Mouse (Mus musculus): ENCODE measurements around the gene Rbm47. TPM values are rescaled to one million over a fixed set of nuclear protein-coding genes. Genes with fewer than 3 reads are reported as not detected.
"Not testable (repeated sequence)": the region's sequence is repeated elsewhere in the genome, so short reads cannot be mapped to it uniquely, and the experiment has no call there.

The Rbm47 gene
- polyA plus RNA-seq, 1 experiment from 2014 or later: 8.9 TPM

- peaks cover 12% of the 10 kb centered on the region for H3K4me1 ChIP-seq
- 88% methylated on average over 7 of the region's 7 CpGs for WGBS
- H3K4me3 ChIP-seq: no peak overlapping the region
- H3K9me3 ChIP-seq: no peaks in the 10 kb centered on the region
- no peak overlapping the region for H3K27ac ChIP-seq
- H3K27me3 ChIP-seq: no peaks in the 10 kb centered on the region
- H3K4me2 ChIP-seq: no peak overlapping the region
- H3K9ac ChIP-seq: no peak overlapping the region
- ATAC-seq (ENCODE audit: insufficient number of reproducible peaks, low FRiP score, low TSS enrichment, low read depth): no peak
- H3K36me3 ChIP-seq: no peaks in the 10 kb centered on the region
These were observed 173.8 kb downstream of the Rbm47 start for GRCm38 (mm10) chr5:65999106-65999505.

GRCm38 (mm10) chr5:65997813-65998212 is 175.1 kb downstream of the Rbm47 start:
- Histone ChIP-seq H3K9ac (no peak overlapping the region), H3K9me3 (no peaks in the 10 kb centered on the region), H3K4me3 (no peak overlapping the region), H3K4me1 (peaks cover 12% of the 10 kb centered on the region), H3K27ac (no peak overlapping the region), H3K4me2 (no peak overlapping the region), H3K36me3 (no peaks in the 10 kb centered on the region), H3K27me3 (no peaks in the 10 kb centered on the region)
- no peak for ATAC-seq (ENCODE audit: insufficient number of reproducible peaks, low FRiP score, low TSS enrichment, low read depth)

GRCm38 (mm10) chr5:65994643-65995042 is 178.3 kb downstream of the Rbm47 start:
- 80% methylated on average over 6 of the region's 6 CpGs for whole genome bisulfite sequencing
- no peak for ATAC-seq (ENCODE audit: insufficient number of reproducible peaks, low FRiP score, low TSS enrichment, low read depth)

GRCm38 (mm10) chr5:65991191-65991590 is 181.7 kb downstream of the Rbm47 start:
- Histone ChIP-seq H3K4me3 (no peak overlapping the region), H3K9me3 (no peaks in the 10 kb centered on the region), H3K4me2 (no peak overlapping the region), H3K4me1 (no peaks in the 10 kb centered on the region), H3K27me3 (no peaks in the 10 kb centered on the region), H3K36me3 (no peaks in the 10 kb centered on the region), H3K9ac (no peak overlapping the region), H3K27ac (no peak overlapping the region)
- no peak for ATAC-seq (ENCODE audit: insufficient number of reproducible peaks, low FRiP score, low TSS enrichment, low read depth)
- 89% methylated on average over 2 of the region's 2 CpGs for WGBS

More at GRCm38 (mm10) chr5:65994643-65995042, 178.3 kb downstream of the Rbm47 start:
- H3K4me3 ChIP-seq: no peak overlapping the region
- no peaks in the 10 kb centered on the region for H3K4me1 ChIP-seq
- no peak overlapping the region for H3K9ac ChIP-seq
- no peaks in the 10 kb centered on the region for H3K36me3 ChIP-seq
- H3K27me3 ChIP-seq: no peaks in the 10 kb centered on the region
- H3K4me2 ChIP-seq: no peak overlapping the region
- no peaks in the 10 kb centered on the region for H3K9me3 ChIP-seq
- no peak overlapping the region for H3K27ac ChIP-seq

- not testable (repeated sequence) for H3K4me1 ChIP-seq; ATAC-seq (ENCODE audit: insufficient number of reproducible peaks, low FRiP score, low TSS enrichment, low read depth); H3K4me3 ChIP-seq; H3K4me2 ChIP-seq; H3K27ac ChIP-seq; H3K27me3 ChIP-seq; H3K9me3 ChIP-seq; H3K36me3 ChIP-seq; H3K9ac ChIP-seq
- WGBS: 68% methylated on average over 3 of the region's 3 CpGs
These were observed 185.9 kb downstream of the Rbm47 start for GRCm38 (mm10) chr5:65987004-65987403.

- H3K9me3 ChIP-seq: no peaks in the 10 kb centered on the region
These were observed 186.5 kb downstream of the Rbm47 start for GRCm38 (mm10) chr5:65986426-65986825.

GRCm38 (mm10) chr5:65975731-65976130 is 197.2 kb downstream of the Rbm47 start:
- Histone ChIP-seq H3K27ac (no peak overlapping the region), H3K36me3 (no peaks in the 10 kb centered on the region), H3K9ac (no peak overlapping the region), H3K27me3 (no peaks in the 10 kb centered on the region), H3K9me3 (no peaks in the 10 kb centered on the region), H3K4me2 (no peak overlapping the region), H3K4me3 (no peak overlapping the region), H3K4me1 (no peaks in the 10 kb centered on the region)
- no peak for ATAC-seq (ENCODE audit: insufficient number of reproducible peaks, low FRiP score, low TSS enrichment, low read depth)
- 88% methylated on average over 13 of the region's 13 CpGs for WGBS

More at GRCm38 (mm10) chr5:65986426-65986825, 186.5 kb downstream of the Rbm47 start:
- no peaks in the 10 kb centered on the region for H3K36me3 ChIP-seq
- ATAC-seq (ENCODE audit: insufficient number of reproducible peaks, low FRiP score, low TSS enrichment, low read depth): no peak
- no peak overlapping the region for H3K27ac ChIP-seq
- H3K27me3 ChIP-seq: no peaks in the 10 kb centered on the region
- H3K9ac ChIP-seq: no peak overlapping the region
- H3K4me2 ChIP-seq: no peak overlapping the region
- no peak overlapping the region for H3K4me3 ChIP-seq
- H3K4me1 ChIP-seq: no peaks in the 10 kb centered on the region
- 87% methylated on average over 5 of the region's 5 CpGs for WGBS

GRCm38 (mm10) chr5:65973189-65973588 is 199.7 kb downstream of the Rbm47 start:
- Histone ChIP-seq H3K4me2 (no peak overlapping the region), H3K4me1 (no peaks in the 10 kb centered on the region), H3K4me3 (no peak overlapping the region), H3K9me3 (no peaks in the 10 kb centered on the region), H3K36me3 (no peaks in the 10 kb centered on the region), H3K27ac (no peak overlapping the region), H3K27me3 (no peaks in the 10 kb centered on the region), H3K9ac (no peak overlapping the region)
- 63% methylated on average over 2 of the region's 2 CpGs for WGBS
- ATAC-seq (ENCODE audit: insufficient number of reproducible peaks, low FRiP score, low TSS enrichment, low read depth): no peak

- H3K4me1 ChIP-seq: 0 out of 2 replicates have a peak, but pooled peaks cover 4% of the 10 kb centered on the region
These were observed 204.9 kb downstream of the Rbm47 start for GRCm38 (mm10) chr5:65968004-65968403.

GRCm38 (mm10) chr5:65967091-65967490 is 205.8 kb downstream of the Rbm47 start:
- Histone ChIP-seq H3K4me2 (no peak overlapping the region), H3K4me1 (0 out of 2 replicates have a peak, but pooled peaks cover 4% of the 10 kb centered on the region), H3K9me3 (no peaks in the 10 kb centered on the region), H3K36me3 (no peaks in the 10 kb centered on the region), H3K4me3 (no peak overlapping the region), H3K9ac (no peak overlapping the region), H3K27me3 (no peaks in the 10 kb centered on the region), H3K27ac (no peak overlapping the region)
- no peak for ATAC-seq (ENCODE audit: insufficient number of reproducible peaks, low FRiP score, low TSS enrichment, low read depth)
- WGBS: 56% methylated on average over 12 of the region's 12 CpGs

More at GRCm38 (mm10) chr5:65968004-65968403, 204.9 kb downstream of the Rbm47 start:
- ATAC-seq (ENCODE audit: insufficient number of reproducible peaks, low FRiP score, low TSS enrichment, low read depth): no peak
- no peak overlapping the region for H3K4me3 ChIP-seq
- H3K9me3 ChIP-seq: no peaks in the 10 kb centered on the region
- H3K9ac ChIP-seq: no peak overlapping the region
- H3K27ac ChIP-seq: no peak overlapping the region
- WGBS: 93% methylated on average over 3 of the region's 3 CpGs
- H3K4me2 ChIP-seq: no peak overlapping the region
- H3K27me3 ChIP-seq: no peaks in the 10 kb centered on the region
- H3K36me3 ChIP-seq: no peaks in the 10 kb centered on the region

Small RNAs within 50 kb of the gene (microRNA-seq; reads per million reads assigned to microRNA genes)
- not detected for gene Gm25952

Other genes starting within 250 kb of the Rbm47 start
- gene Chrna9, start 238.2 kb downstream of the Rbm47 start, polyA plus RNA-seq (2015; fragmentation: Nextera tagmentation; extraction: Ambion mirVana): 0.13 and 0.96 TPM in 2 replicates
- gene 9130230L23Rik, start 168.8 kb downstream of the Rbm47 start, polyA plus RNA-seq (2015; fragmentation: Nextera tagmentation; extraction: Ambion mirVana): 0.10 TPM in 1 of 2 replicates, not detected in the other
- 0.53 and 0.65 TPM in 2 replicates for gene Nsun7, start 86.8 kb upstream of the Rbm47 start, polyA plus RNA-seq (2015; fragmentation: Nextera tagmentation; extraction: Ambion mirVana)